Mouse (Mus musculus) monocyte, adult 2 months (primary cell): ENCODE measurements at regions not wholly inside any gene's neighbourhood (a gene's known extent, or its start where the extent isn't known, plus 50 kb on each side); places are given as distances from the start of the nearest gene placed in this dataset.

Experiments used
- DNase-seq, 2 experiments: peaks; one replicate each; pipeline ENCODE4 v3.0.0; 2022; ENCODE audit warnings: low spot score in 2 of 2, low read depth in 1 of 2

DNA sequence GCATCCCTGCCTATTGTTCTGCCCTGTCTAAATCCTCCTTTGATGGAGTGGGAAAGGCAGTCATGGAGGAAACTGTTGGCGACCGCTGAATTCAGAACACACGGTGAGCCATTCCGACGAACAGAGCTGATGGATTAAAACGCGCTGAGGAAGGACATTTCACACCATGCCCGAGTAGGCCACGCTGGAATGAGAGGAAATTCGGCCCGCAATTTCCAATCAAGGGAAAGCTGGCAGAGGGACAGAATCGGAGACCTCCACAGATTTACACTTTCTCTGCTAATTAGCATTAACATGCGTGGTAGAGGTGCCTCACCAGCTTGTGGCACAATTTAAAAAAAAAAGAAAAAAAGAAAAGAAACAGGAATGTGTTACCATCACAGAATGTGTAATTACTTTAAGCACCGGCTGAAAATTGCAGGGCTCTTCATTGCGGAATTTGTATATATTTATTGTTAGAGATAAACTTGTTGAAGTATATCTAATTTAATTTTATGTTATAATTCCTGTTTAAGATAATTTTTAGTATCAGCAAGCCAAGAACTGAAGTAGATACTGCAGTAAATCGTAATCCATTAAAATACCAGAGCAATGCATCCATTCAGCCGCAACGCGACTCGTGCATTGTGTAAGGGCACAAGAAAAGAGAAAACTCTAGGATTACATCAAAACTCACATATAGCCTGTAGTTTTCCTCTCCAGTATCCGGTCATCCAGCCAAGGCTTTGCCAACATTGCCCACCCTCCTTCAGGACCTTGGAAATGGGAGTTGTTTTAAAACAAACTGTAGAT, 2249.4 kb upstream of the Gm7489 start:
- no peak for DNase-seq

DNA sequence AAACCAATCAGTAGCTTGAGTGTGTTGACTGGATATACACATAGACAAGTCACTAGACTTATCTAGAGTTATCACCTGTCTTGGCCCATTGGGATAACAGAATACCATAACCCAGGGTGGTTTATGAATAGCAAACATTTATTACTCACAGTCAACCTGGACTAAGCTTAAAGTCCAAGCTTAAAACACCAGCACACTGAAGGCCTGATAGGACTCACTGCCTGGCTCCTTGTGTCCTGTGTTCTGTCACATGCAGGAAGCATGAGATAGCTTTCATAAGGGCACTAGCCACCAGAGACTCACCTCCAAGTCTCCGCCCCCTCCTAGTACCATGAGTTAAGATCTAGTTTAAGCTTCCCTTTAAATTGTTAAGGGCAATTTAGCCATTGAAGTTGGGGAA, 2247.1 kb upstream of the Gm7489 start:
- no peak for DNase-seq

DNA sequence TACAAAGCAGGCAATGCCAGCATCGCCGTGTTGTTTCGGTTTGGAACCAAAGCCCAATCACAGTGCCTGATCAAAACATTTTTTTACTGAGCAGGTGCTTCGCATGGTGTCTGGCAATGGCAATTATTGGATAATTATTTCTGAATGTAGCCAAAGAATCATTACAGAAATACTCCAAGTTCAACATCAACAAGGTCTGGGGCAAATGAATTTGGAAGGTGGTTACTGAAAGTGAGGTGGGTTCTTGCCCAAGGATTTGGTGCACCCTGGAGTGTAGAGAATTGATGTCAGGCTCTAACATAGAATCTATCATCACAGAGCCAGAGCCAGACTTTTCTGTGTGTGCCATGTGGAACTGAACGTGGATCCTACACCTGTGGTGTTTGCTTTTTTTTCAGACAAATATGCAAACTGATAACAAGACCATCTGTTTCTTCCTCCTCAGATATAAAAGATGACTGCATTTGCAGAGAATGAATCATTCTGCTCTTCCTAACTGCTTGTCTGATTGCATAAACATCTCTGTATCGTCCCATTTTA, 2240.9 kb upstream of the Gm7489 start:
- no peak for DNase-seq

DNA sequence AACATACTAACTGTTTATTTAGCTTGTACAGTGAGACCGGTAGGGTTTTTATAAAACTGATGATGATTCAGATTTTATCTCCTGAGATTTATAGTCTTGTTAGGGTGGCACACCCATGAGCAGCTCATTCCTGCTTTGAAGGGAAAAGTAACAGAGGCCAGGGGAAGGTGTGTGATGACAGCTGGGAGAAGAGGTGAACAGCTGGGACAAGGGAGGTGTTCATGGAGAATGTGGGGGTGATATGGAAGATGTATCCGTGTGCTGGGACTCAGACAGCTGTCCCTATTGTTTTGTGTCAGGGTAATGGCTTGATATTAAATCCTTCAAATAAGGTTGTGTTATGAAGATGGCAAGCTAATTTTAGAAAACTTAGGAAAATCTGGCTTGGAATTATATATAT, 2238.4 kb upstream of the Gm7489 start:
- no peak for DNase-seq

DNA sequence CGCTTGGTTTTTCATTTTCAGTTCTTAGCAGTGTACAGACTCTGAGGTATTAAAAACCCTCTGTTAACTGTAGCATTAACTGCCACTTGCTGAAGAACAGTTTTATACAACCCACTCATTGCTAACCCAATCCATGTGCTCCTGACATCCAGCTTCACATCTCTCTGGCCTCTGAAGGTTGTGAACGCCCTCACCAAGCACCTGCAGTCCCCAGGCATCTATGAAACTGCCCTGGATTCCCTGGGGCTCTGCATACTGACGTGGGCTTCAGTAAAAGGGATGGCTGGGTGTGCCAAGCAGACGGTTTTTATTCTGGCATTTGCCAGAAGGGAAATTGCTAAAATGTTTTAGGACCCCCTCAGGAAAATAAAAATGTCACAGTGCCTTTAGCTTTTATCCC, 2232.2 kb upstream of the Gm7489 start:
- DNase-seq: no peak

DNA sequence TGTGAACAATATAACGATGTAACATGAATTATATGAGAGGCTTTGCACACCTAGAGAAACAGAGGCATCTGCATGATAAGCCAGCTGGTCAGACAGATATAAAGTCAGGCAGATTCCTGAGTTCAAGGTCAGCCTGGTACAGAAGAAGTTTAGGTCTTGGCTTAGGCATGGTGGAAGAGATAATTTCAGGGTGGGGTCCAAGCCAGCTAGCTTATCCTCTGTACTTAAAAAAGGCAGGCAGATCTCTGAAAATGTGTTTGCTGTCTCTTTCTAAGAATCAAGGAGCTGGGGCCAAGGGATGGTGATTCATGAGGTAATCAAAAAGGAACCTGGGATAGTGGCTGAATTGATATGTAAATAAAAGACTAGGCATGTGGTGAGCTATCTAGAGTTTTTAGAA, 2227.1 kb upstream of the Gm7489 start:
- DNase-seq: no peak

DNA sequence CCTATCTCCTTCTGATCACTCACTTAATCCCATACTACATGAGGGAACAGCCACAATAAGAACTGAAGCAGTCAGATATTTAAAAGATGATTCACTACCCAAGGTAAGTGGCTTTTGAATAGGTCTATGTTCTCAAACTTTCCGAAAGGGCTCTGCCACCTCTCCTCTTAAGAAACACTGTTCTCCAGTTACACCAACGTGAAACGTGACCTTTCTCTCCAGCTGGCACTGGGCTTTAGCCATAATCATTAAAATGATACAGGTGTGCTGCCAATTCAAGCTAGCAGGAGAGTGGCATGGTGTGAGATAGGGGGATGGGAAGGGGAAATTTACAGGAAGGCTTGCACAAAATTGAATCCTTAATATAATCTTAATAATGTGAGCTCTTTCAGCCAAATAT, 2216.4 kb upstream of the Gm7489 start:
- no peak for DNase-seq

DNA sequence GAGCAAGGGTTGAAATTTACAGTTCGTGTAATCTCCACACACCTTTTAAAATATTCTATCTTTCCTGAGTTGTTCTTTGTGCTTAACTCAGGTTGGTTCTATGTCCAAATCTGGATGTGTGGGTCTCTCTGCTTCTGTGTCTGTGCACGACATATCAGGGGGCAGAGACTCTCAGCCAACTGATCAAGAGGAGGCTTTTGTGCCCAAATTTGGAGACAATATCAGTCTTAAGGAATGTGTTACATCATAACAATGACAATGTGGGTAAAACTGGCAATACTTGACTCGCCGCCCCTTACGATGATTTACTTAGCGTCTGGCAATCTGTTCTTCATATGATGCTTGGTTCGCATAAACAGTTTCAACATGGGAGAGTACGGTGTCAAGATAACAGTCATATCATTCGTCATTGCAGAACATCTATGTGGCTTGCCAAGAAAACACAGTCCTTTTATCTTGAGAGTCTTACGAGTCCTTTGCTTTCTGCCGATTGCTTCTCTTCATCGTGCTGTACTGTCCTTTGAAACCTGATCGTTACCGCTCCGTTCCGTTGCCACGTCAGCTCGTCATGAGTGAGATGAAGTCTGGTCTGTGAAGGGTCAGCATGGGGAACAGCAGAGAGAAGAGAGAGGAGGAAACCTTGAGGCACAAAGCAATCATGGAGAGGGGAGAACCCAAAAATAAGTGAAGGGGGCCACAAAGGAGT, 2212.9 kb upstream of the Gm7489 start:
- DNase-seq: no peak

DNA sequence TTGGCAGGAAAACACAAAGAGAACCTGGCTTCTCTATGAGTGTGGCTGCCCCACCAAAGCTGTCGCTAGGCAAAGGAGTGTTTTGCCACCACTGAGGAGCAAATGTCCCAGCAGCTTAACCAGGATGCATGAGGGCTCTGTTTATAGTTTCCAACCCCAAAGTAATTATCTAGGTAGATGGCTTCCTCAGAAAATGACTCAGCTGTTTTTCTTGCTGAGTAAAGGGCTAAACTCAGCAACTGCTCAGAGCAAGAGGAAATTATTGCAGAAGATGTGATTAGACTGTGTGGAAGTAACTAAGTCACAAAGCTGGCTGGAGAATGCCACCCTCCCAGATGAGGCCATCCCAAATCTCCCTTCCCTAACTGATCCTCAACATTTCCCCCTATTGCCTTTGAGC, 2211.2 kb upstream of the Gm7489 start:
- no peak for DNase-seq

DNA sequence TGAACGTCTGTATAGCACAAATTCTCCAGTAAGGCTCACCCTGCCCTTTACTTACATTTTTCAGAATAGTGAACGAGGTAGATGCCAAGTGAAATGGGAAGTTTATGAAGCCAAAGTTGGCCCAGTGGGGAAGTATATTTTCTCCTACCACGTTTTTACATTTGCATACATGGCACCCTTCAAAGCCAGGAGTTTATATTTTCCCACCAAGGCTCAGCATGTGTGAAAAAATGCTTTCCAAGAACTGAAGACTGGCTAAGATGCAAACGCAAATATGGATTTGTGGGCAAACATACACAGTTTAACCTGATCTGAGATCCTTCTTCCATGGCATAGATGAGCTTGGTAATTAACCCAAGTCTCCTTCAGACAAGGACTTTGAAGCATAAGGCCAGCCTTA, 2209.4 kb upstream of the Gm7489 start:
- no peak for DNase-seq

DNA sequence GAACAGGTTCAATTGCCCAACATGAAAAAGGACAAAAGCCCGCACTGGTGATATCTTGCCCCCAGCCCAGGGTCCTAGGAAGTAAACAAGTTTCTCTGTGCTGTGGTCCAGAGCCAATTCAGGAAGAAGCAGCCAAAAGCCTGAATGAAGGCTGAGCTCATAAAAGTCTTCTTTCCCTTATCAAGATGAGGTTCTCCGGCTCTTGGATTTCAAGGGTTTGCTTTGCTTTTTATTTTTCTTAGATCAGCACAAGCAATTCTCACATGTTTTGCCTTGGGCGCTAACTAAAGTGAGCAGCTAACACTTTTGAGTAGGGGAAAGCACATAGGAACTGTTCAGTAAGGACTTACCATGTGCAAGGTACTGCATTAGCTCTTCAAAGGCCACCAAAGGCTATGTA, 2208.0 kb upstream of the Gm7489 start:
- no peak for DNase-seq

DNA sequence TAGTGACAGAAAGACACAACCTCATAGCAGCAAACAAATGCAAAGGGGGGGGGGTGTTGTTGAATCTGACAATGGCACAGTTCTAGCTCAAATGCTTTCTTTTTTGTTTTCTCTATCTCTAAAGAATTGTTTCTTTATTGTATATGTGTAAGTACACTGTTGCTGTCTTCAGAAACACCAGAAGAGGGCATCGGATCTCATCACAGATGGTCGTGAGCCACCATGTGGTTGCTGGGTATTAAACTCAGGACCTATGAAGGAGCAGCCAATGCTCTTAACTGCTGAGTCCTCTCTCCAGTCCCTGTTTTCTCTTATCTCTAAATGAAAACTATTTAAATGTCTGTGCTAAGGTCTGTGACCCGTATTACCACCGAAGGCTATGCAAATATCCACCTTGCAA, 2207.4 kb upstream of the Gm7489 start:
- no peak for DNase-seq

DNA sequence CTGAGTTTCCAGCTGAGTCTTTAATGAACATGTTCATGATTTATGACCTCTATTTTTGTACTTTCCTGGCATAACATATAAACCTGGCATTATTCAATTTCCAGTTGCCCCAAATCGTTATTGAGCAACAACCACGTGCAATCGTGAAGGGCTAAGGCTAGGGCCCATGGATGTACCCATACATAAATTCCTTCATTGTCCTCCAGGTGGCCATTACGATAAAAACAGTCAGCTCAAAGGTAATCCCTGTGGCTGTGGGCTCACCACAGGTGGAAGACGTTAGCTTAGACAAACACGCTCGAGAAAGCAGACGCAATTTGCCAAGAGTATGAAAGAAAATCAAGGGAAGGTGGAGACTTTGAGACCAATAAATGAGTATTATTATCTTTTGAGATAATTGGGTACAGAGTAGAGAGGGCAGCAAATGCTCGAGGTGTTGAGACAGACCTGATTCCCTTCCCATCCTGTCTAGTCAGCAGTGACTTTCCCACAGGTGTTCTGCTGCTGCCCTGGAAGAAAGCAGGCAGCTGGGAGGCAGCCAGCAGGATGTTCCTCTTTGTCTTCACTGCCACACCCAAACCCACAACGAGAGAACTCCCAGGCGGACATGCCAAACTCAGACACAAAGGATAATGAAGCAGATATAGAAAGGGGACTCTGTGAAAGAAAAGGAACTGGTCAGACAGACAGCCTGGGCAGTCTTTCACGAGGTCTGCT, 2205.4 kb upstream of the Gm7489 start:
- DNase-seq: no peak

DNA sequence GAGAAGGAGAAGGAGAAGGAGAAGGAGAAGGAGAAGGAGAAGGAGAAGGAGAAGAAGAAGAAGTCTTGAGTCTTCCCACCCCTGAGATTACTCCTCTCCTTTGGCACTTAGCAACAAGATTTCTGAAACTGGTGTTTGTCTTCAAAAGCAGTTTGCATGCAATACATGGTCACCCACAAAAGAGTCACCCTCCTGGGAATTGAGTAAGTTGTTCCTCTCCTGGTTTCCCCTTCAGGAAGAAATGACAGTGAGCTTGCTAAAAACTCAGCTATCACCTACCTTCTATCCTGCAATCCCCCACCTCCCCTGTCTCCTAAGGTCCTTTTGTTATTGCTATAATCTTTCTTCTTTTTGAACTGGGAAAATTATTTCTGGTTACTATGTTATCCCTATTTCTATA, 2204.2 kb upstream of the Gm7489 start:
- no peak for DNase-seq

DNA sequence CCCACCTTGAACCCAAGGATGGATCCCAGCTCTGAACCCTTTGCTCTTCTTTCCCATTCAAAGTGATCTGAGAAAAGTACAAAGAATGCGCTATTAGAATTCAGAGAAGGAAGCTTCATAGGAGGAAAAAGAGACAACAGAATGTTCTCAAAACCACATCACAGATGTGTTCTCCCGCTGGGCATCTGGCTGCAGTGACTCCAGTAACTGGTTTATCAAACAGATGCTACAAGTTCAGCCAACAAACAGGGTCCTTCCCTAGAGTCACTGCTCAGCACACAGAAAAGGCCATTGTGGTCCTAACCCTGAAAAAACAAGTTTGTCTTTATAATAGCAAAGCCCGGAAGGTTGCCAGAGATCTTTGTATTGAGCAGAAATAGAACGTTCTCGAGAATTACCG, 2203.5 kb upstream of the Gm7489 start:
- DNase-seq: no peak

DNA sequence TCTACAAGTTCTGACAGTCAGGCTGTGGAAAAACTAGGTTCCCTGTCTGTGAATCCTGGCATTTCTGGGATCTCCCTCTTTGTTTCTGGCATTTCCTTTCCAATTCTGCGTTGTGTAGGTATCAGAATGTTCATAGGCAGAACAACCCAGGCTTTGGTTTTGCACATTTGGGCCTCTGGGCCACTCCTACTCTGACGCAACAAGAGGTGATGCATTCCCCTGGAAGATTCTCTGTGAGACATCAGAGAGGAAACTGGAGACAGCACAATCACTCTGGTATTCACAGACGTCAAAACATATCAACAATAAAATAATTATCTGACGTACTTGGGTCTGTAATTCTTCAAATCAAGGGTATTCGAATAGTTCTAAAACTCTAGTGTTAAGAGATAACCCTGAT, 2202.4 kb upstream of the Gm7489 start:
- no peak for DNase-seq

DNA sequence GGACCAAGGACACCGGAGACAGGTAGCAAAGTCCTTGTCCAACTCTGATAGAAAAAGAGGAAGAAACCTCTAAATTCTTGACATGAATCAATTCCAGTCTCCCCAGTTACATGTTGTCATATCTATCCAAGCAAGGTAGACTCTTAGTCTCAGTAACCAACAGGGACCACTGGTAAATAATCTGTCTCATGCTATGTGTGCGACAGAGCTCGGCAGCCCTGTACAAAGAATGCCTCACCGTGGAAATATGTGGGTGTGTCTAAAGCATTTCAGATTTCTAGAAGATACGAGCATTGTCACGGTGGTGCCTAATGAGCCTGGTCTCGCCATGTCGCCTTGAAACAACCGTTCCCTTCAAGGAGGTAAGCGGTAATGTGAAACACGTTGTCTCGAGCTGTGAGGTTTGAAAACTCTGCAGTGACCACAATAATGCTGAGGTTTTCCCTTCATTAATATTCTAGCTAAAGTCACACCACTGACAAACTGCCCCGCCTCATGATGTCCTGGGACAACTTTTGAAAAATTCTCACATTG, 2197.6 kb upstream of the Gm7489 start:
- DNase-seq: no peak

DNA sequence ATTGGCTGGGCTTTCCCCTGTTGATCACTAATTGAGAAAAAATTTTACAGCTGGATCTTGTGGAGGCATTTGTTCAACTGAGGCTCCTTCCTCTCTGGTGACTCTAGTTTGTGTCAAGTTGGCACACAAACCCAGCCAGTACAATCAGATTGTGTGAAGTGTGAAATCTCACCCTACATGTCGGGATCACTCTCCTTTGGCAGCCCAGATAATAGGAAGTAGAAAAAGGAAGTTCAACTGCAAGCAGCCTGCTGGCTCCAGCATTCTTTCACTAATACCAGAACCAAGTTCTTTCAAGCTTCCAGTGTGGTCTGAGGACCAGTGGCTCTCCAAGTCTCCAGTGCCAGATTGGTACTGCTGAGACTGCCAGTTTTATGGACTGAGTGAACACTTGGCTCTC, 2195.2 kb upstream of the Gm7489 start:
- no peak for DNase-seq

DNA sequence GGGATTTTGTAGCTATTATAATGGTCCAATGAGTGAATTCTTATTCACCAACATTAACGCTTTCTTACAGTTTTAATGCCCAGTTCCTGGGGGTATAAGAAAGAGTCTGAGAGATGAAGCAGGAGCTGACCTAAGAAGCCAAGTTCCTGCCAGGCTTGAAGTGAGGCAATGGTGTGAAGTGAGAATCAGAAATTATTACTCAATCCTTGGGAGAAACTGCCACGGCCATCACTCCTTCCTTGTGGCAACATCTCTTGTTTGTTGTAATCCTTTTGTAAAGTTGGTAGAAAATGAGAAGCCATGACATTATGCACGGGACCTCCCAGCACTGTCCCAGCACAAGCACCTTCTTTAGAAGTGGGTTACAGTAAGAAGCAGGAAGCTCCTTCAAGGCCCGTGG, 2192.0 kb upstream of the Gm7489 start:
- DNase-seq: no peak

DNA sequence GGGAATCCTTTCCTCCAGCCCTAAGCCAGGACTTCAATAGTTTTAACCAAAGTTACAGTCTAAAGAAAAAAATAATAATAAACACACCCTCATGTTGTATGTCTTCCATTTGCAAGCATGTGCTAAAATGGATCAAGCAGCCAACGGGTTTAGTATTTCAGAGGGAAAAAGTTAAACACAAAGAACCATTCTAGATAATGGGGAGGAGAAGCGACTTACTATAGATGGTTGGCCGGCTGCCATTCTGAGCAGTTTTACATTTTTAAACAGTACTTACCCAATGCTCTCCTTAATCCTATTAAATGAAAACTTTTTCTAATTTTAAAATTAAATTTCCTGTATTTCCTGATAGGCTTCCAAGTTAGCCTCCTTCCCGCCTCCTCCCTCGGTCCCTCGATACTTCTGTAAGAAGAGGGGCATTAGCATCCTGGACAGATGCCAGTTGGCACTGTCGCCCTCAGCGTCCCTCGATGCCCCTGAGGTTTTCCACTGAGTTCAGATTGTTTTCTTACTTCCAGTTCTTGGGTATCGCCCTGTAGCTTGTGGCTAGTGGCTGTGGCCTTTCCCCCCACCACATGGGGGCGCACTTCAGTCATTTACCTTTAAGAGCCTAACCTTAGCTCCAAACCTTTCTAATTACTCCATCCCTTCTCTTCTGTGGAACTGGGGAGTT, 2188.2 kb upstream of the Gm7489 start:
- no peak for DNase-seq

DNA sequence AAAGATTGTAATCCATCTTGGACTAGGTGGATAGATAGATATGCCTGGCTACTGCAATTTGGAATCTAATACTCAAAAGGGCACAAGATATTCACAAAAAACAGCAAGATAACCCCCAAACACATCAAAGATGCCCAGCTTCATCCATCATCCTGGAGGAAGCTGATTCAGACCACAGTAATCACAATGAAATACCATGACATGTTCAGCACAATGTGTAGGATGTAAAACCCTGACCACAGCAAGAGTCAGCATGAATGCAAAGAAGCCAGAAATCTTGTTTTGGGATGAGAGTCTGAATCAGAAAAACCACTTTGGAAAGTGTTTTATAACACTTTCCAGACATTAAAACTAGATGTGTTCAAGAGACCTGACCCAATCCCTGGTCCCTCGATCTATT, 2180.5 kb upstream of the Gm7489 start:
- no peak for DNase-seq
